Mouse (Mus musculus): ENCODE data around the gene Prpf8.

- TF ChIP-seq ZNF384 (IDR thresholded peaks at IDR 0.05; ENCODE audit: low read depth, low read length), result no peak
- no peak for TF ChIP-seq MAFK (IDR thresholded peaks at IDR 0.05; ENCODE audit: insufficient read depth, low read depth, low read length)
- TF ChIP-seq ZC3H11A (IDR thresholded peaks at IDR 0.05; ENCODE audit: borderline replicate concordance, low read depth, low read length), result no peak
- no peak for TF ChIP-seq CHD2 (IDR thresholded peaks at IDR 0.05; ENCODE audit: low read depth, low read length)
- no peak for TF ChIP-seq HCFC1 (IDR thresholded peaks at IDR 0.05; ENCODE audit: borderline replicate concordance, insufficient read depth, low read length)
Measured at GRCm38 (mm10) chr11:75526943-75527342, 40.3 kb downstream of the Prpf8 start.
